ENCODE assay signal across 8 mouse cellular contexts in genomic region chr14:51984247-51985231, GRCm38 (mm10). TPM values are rescaled to one million over a fixed set of nuclear protein-coding genes. Genes with fewer than 3 reads are reported as not detected.
DNase-seq lines count a peak whose midpoint lies in the region; ATAC-seq lines count a peak whose summit lies in the region.

TSS of gene Arhgef40 (plus strand) at chr14:51984719.

- peak within 1 kb of the TSS; percentile 86 for H3K4me2 ChIP-seq in limb, embryonic 11.5 days (ENCODE audit: low read depth, severe bottlenecking)
- peak within 1 kb of the TSS; percentile 61 for H3K4me2 ChIP-seq in midbrain, embryonic 11.5 days

- peak within 1 kb of the TSS; percentile 98 for H3K27ac ChIP-seq in limb, embryonic 11.5 days (replicated peaks; ENCODE audit: low read depth, low read length)
- peak within 1 kb of the TSS; percentile 78 for H3K27ac ChIP-seq in midbrain, embryonic 11.5 days (ENCODE audit: low read depth, low read length)

- peak within 1 kb of the TSS; percentile 91 for H3K9ac ChIP-seq in limb, embryonic 11.5 days (ENCODE audit: low read length)
- peak within 1 kb of the TSS; percentile 88 for H3K9ac ChIP-seq in midbrain, embryonic 11.5 days (ENCODE audit: low read length)

- peak; percentile 47 to 56 for DNase-seq in left cerebral cortex, adult 18-20 months (ENCODE audit: low spot score in 2 of 2)
- no peak for DNase-seq in left cerebral cortex, adult 9 months (ENCODE audit: low spot score in 2 of 2)
- peak; percentile 86 for DNase-seq in gastrocnemius, postnatal 25 days
- peak; percentile 58 for DNase-seq in induced T-regulatory cell, adult 2 months (ENCODE audit: low read depth)
- peak; percentile 90 for DNase-seq in limb, embryonic 11.5 days (ENCODE audit: low spot score)
- DNase-seq in midbrain, embryonic 11.5 days (ENCODE audit: low spot score, missing footprints), result peak; percentile 98
- DNase-seq in spleen, postnatal 14 days (ENCODE audit: low spot score in 2 of 2), result peak; percentile 53 to 56

- no peaks in the 10 kb centered on the region for H3K27me3 ChIP-seq in limb, embryonic 11.5 days (ENCODE audit: control insufficient read depth, insufficient read depth, low read length)
- no peaks in the 10 kb centered on the region for H3K27me3 ChIP-seq in midbrain, embryonic 11.5 days (ENCODE audit: control insufficient read depth, insufficient read depth, low read length)

- peaks cover 16% of the 10 kb centered on the region for H3K4me1 ChIP-seq in limb, embryonic 11.5 days (ENCODE audit: control insufficient read depth, insufficient read depth, low read length)
- H3K4me1 ChIP-seq in midbrain, embryonic 11.5 days (ENCODE audit: control insufficient read depth, insufficient read depth, low read length), result peaks cover 20% of the 10 kb centered on the region

- peaks cover 10% of the 10 kb centered on the region; the same call in 1 of the 2 replicates for H3K36me3 ChIP-seq in limb, embryonic 11.5 days (ENCODE audit: control insufficient read depth, insufficient read depth, low read length)
- H3K36me3 ChIP-seq in midbrain, embryonic 11.5 days (ENCODE audit: control insufficient read depth, insufficient read depth, low read length), result peaks cover 11% of the 10 kb centered on the region; the same call in 1 of the 2 replicates

- WGBS in limb, embryonic 11.5 days, result under 1% methylated on average over 53 of the region's 74 CpGs
- WGBS in midbrain, embryonic 11.5 days, result under 1% methylated on average over 62 of the region's 74 CpGs

- H3K9me3 ChIP-seq in limb, embryonic 11.5 days (ENCODE audit: control insufficient read depth, low read length), result no peaks in the 10 kb centered on the region
- no peaks in the 10 kb centered on the region for H3K9me3 ChIP-seq in midbrain, embryonic 11.5 days (ENCODE audit: control insufficient read depth, low read length)

- H3K4me3 ChIP-seq in limb, embryonic 11.5 days (ENCODE audit: low read depth, low read length), result peak within 1 kb of the TSS; percentile 78
- H3K4me3 ChIP-seq in midbrain, embryonic 11.5 days (ENCODE audit: low read depth, low read length), result peak within 1 kb of the TSS; percentile 78

- ATAC-seq in common myeloid progenitor, adult 5-6 weeks (replicated peaks; ENCODE audit: low read depth, poor library complexity, severe bottlenecking), result peak; percentile 40
- ATAC-seq in limb, embryonic 11.5 days (ENCODE audit: insufficient number of reproducible peaks, low FRiP score, low TSS enrichment, low read depth), result peak; percentile 81
- peak; percentile 91 for ATAC-seq in midbrain, embryonic 11.5 days (ENCODE audit: low FRiP score)

RNA-seq across cellular contexts. Expression of gene Arhgef40, which starts in this region (rescaled TPM):
- 10 to 100 TPM; 23.4 to 28.6 TPM for total RNA-seq in left cerebral cortex, adult 18-20 months (2021)
- 27.5 and 32.4 TPM in 2 replicates for total RNA-seq in common myeloid progenitor, adult 5-6 weeks (2017)
- 10 to 100 TPM; 17.2 to 17.6 TPM for total RNA-seq in gastrocnemius, postnatal 25 days (2021)
- polyA plus RNA-seq in limb, embryonic 11.5 days (2014; fragmentation: Nextera tagmentation; extraction: Ambion mirVana), result 154 and 158 TPM in 2 replicates
- polyA plus RNA-seq in midbrain, embryonic 11.5 days (2014; fragmentation: Nextera tagmentation; extraction: Ambion mirVana), result 50.4 and 52.8 TPM in 2 replicates

Comparison
In these comparisons a context has a peak if more than half of its experiments do, and no peak if none do; other contexts are left out.
1. DNase-seq: peak in left cerebral cortex, adult 18-20 months (2 of 2), gastrocnemius, postnatal 25 days (single experiment), induced T-regulatory cell, adult 2 months (single experiment), limb, embryonic 11.5 days (single experiment), midbrain, embryonic 11.5 days (single experiment) and spleen, postnatal 14 days (2 of 2); none in left cerebral cortex, adult 9 months (0 of 2).
2. ATAC-seq: peak in every context shown above with its lines; median percentile 91 in midbrain, embryonic 11.5 days; 81 in limb, embryonic 11.5 days; 40 in common myeloid progenitor, adult 5-6 weeks.